Mouse (Mus musculus) left cerebral cortex, adult 18-20 months (tissue): Measurements from ENCODE around the gene Stk35. TPM values are rescaled to one million over a fixed set of nuclear protein-coding genes. Genes with fewer than 3 reads are reported as not detected.

Experiments
- DNase-seq, 2 experiments: peaks; one replicate each; pipeline ENCODE4 v3.0.0; 2021 to 2022; ENCODE audit warnings: low spot score in 2 of 2, mixed read lengths in 1 of 2
- long read RNA-seq, 2 experiments: library from polyadenylated mRNA; stranded (forward); transcript quantifications; one replicate each; pipeline ENCODE4 v2.0.0; 2021
- total RNA-seq, 2 experiments: library from RNA; stranded (reverse); gene quantifications; 2 replicates each; pipeline ENCODE4 v1.2.3; 2021

Gene Stk35
- total RNA-seq = 10 to 100 TPM; 38.5 to 38.6 TPM
- long read RNA-seq, experiment 1, partial matches to known transcripts = 0 of 7 reads
- long read RNA-seq, experiment 1, other reads (novel, unspliced or antisense) = 5 of 7 reads
- long read RNA-seq, experiment 2, partial matches to known transcripts = 0 of 3 reads
- long read RNA-seq, experiment 2, other reads (novel, unspliced or antisense) = 3 of 3 reads

DNA sequence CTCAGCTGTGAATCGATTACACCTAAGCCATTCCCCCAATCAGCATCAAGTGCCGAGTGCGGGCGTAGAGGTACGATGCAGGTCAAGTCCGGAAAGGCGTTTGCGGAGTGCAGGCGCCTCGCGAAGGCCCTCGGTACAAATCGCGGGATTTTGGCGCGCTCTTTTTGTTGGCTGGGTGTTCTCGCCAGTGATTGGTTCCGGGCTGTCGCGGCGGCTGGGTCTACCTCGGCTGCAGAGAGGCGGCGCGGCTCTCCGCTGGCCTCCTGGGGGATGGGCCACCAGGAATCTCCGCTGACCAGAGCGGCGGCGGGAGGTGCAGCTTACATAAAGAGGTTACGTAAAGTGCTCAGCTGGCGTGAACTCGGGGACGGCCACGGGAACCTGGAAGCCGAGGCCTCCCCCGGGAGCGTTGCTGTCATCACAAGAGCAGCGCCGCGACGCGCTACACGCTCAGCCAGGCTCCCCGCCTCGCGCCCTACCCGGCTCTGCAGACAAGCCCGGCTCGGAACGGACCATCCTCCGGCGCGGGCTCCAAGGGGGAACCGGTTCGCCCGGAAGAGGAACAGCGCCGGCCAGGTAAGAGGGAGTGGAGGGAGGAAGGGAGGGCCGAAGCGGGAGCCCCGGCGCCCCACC lies at the start of gene Stk35:
Gene Stk35, plus strand, starts transcription at position 247 of the 633 bp plus-strand sequence.
- DNase-seq = peak; percentile 84 to 93

DNA sequence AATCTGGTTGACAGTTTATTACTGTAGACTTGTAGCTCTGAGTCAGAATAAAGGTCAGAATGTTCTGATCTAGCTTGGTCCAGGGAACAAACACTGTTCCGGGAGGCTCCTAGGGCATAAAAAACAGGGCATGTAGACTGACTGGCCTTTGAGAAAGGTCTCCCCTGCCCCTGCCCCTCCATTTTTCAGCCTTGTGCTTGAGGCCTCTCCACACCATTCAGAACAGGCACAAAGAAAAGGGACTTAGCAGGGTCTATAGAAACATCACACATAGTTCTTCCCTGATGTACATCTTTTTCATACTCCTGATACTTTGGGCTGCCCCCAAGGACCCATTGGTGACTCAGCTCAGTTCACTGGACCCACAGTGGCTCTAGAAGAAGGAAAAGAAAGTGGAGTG lies 18.3 kb upstream of the Stk35 start:
- no peak for DNase-seq

- DNase-seq = no peak
These were observed 3.8 kb upstream of the Stk35 start for GRCm38 (mm10) chr2:129796501-129796900.

GRCm38 (mm10) chr2:129797709-129798108 lies 2.6 kb upstream of the Stk35 start:
- no peak for DNase-seq

GRCm38 (mm10) chr2:129798410-129798809 lies 1.9 kb upstream of the Stk35 start:
- no peak for DNase-seq

DNA sequence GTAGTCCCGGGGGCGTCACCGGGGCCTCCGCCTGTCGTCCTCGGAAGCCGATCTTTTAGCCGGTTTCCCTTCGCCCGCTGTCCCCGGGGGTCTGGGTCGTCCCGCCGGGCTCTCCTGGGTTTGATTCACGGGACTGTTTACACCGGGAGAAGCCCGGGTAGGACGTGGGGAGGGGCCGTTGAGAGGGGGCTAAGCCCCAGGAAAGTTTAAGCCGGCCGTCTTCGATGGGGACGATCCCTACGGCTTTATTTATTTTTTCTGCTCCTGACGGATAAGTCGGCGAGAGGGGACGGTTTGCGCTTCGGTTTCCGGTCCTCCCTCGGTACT lies 550 bp downstream of the Stk35 start:
- no peak for DNase-seq

GRCm38 (mm10) chr2:129801231-129802029 lies 1.1 kb downstream of the Stk35 start:
- peak; percentile 90 to 92 for DNase-seq

- no peak for DNase-seq
These were observed 5.2 kb downstream of the Stk35 start for GRCm38 (mm10) chr2:129805486-129805885.

DNA sequence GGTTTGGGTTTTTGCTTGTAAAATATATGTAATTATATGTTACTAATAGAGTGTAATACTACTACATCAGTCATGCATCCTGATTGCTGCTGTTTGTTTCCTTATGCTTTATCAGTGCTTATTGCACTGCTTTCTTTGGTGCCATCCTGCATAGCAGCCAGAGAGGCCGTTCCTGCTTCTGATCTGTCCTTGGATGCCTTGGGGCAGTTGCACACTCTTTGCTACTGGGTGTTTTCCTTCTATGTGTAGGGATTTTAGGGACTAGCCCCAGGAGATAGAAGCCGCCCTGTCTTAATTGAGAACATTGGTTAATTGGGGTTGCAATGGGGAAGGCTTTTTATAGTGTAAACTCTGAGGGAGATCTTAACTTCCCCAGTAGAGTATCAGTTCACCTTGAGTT lies 6.2 kb downstream of the Stk35 start:
- DNase-seq = no peak

DNA sequence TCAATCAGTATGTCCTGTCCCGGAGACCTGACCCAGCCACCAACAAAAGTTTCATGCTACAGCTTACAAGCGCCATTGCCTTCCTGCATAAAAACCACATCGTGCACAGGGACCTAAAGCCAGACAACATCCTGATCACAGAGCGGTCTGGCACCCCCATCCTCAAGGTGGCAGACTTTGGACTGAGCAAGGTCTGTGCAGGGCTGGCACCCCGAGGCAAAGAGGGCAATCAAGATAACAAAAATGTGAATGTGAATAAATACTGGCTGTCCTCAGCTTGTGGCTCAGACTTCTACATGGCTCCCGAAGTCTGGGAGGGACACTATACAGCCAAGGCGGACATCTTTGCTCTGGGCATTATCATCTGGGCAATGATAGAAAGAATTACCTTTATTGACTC lies 10.2 kb downstream of the Stk35 start:
- no peak for DNase-seq

GRCm38 (mm10) chr2:129814033-129814432 lies 13.7 kb downstream of the Stk35 start:
- DNase-seq = no peak

GRCm38 (mm10) chr2:129815076-129815475 lies 14.8 kb downstream of the Stk35 start:
- DNase-seq = no peak

DNA sequence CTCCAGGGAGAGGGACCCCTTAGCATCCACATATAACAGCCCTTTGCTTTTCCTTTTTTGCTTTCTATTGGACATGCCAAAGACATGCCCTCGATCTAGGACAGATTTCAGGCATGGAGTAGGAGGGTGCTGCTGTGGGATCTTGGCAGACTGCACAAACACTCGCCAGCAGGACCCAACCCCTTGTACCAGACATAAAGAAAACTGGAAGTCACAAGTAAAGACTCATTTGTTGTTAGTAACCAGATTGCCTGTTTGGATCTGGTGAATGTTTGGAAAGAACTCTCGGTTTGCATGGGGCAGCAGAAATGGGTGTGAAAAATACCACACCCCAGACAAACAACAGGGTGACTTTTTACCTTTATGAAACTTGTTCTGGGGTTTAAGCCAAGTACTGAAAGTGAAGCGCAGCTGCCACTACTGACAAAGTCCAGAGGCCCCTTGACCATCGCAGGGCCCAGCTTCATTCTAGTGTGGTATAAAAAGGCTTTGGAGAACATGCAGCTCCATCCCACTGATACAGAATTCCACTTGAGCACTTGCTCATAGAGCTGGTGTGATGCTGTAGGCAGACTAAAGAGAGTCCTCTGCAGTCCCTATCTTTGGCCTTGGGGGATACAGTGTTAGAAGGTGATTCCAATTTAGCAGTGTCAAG lies 17.4 kb downstream of the Stk35 start:
- DNase-seq = no peak

- no peak for DNase-seq
These were observed 18.6 kb downstream of the Stk35 start for GRCm38 (mm10) chr2:129818868-129819267.

DNA sequence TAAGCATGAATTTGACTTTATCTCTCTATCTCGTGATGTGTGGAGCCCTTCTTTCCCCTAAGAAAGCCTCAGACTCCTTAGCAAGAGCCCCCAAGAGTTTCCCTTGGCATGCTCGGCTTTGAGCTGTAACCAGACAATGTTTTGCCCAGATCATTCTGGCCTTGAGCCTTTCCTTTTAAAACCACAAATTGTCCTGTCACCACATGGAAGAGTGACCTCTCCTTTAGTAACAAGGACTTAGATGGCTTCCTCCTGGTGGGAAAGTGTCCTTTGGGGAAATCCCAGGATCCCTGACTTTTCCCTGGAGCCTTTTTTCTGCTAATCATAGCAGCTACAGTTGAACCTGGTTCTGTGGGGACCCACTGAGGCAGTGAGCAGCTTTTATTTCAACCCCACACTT lies 19.2 kb downstream of the Stk35 start:
- no peak for DNase-seq

- DNase-seq = no peak
These were observed 19.6 kb downstream of the Stk35 start for GRCm38 (mm10) chr2:129819951-129820350.

DNA sequence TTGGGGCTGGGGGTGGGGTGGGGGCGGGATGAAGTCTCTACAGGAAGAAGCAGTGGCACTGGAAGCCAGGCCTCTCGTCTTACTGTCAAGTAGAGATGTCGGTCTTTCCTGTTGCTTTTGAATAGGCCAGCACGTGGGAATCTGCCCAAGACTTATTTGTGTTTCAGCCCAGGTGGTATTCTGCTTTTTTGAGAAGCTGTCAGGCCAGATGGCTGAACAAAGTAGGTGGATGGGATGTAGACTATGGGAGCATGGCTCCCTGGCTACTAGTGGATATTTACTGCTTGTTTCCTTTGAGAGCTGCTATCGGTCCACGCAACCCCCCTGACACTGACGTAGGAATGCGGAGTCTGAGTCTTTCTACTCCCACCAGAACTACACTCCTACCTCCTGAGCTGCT lies 20.7 kb downstream of the Stk35 start:
- DNase-seq = peak in 1 of 2 experiments; percentile 36

DNA sequence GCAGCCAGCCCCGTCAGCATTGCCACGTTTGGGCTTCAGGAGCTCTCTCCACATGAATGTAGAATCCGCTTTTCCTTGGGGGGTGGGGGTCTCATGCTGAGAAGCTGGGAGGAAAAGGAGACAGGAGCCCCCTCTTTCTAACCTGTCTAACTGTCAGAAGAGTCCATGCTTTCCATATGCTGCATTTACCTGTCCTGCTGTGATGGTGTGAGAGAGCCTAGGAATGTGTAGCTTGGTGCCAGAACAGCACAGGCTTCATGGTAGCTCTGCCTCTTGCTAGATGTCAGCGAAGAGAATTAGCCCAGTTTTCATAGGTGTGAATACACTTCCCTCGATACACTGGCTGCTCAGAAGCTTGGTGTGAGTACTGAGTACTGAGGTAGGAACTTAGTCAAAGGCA lies 21.3 kb downstream of the Stk35 start:
- no peak for DNase-seq

DNA sequence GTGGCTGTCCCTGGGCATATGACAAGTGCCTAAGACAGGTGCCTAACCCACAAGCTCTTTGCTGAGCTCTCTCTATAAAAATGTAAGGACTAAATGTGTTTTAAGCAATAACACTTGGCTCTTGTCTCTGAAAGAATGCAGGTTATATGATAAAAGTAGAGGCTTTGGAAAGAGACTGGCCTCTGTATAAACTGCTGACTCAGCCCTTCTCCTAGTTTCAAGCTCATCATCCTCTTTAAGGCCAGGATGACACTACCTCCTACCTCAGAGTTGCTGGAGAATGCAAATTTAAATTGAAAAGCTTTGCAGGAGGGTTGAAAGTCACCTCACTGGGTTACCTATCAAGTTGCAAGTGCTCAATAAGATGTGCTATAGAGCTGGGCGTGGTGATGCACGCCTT lies 23.0 kb downstream of the Stk35 start:
- DNase-seq = no peak

GRCm38 (mm10) chr2:129824254-129824653 lies 23.9 kb downstream of the Stk35 start:
- DNase-seq = no peak

DNA sequence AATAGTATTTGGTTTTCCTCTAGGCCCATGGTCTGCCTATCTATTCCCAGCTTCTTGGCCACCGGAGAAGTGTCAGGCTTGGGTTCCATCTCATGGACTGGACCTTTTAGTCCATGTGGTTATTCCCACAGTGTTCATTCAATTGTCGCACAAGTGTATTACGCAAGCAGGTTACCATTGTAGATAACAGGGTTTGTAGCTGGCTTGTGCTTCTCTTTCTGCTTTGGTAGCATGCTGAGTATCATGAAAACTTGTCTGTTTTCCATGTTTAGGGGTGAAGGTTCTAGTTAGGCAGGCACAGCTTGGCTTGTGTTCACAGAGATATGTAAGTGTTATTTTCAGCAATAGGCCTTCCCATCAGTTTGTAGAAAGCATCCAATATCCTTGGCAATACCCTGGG lies 25.8 kb downstream of the Stk35 start:
- no peak for DNase-seq

DNA sequence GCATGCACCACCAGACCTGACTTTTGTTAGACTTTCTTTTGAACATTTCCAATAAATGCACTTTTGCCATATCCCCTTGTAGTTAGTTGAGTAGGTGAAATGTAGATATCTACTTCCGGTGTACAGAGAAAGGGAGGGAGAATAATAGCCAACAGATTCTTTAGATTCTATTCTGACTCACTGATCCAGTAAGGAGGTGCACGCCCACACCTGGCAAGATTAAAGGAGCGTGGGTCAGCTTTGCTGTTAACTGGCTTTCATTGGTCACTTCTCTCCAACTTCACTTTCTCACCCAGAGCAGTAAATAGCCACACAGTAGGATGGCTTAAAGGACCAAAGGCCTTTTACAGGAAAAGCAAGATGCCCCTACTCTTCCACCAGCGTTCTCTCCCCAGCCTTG lies 32.7 kb downstream of the Stk35 start:
- no peak for DNase-seq
